Mouse (Mus musculus) brain, embryonic 14.5 days (tissue): ENCODE measurements around the gene Trpm3.

Experiments used
- CTCF ChIP-seq: fragments of 200-500 bp; IDR thresholded peaks from 2 replicates; pipeline ENCODE4 v1.5.1; 2012; ENCODE audit warnings: inconsistent platforms, mild to moderate bottlenecking, moderate library complexity, borderline replicate concordance; ENCODE audit not compliant: insufficient read depth, insufficient read length; ENCODE audit errors: extremely low read depth
- POLR2A ChIP-seq: fragments of 200-500 bp; IDR thresholded peaks from 2 replicates; pipeline ENCODE4 v1.6.1; 2012; ENCODE audit warnings: mild to moderate bottlenecking, inconsistent platforms, borderline replicate concordance; ENCODE audit not compliant: poor library complexity, insufficient read depth, insufficient read length, severe bottlenecking; ENCODE audit errors: extremely low read depth

DNA sequence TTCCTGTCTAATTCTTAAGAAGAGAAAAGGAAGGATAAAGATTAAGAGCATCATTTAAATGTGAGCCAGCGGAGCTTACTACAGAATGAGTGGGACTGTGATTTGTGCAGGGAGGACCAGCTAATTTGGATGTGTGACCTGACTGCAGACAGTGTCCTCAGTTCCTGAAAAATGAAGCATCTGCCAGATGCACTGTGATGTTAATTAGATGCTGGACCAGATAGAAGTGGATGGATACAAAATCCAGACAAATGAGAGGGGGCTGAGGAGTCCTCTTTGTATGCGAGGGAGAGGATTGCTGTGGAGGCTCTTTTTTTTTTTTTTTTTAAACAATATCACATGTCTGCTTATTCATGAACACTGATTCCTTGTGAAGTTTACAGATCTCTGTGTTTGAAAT lies 83.7 kb downstream of the Trpm3 start:
- no peak for TF ChIP-seq CTCF
- no peak for TF ChIP-seq POLR2A
